Mouse (Mus musculus) midbrain, embryonic 14.5 days (tissue): ENCODE data around the gene Fermt2. TPM values are rescaled to one million over a fixed set of nuclear protein-coding genes. Genes with fewer than 3 reads are reported as not detected.
A peak's percentile ranks its signal among the peaks of the same experiment; 100 is the strongest.

ENCODE experiments used
- ATAC-seq: fragments of 200-750 bp; cut with Nextera tagmentation; 2 replicates; pipeline ENCODE4 v1.8.0; 2017; ENCODE audit warnings: moderate number of reproducible peaks, moderate library complexity; ENCODE audit not compliant: low FRiP score, low TSS enrichment
- DNase-seq: peaks from one replicate; pipeline ENCODE4 v3.0.0-alpha.2; 2015
- H3K27ac ChIP-seq: fragments of 300-500 bp; sonication (generic); replicated peaks from 2 replicates; pipeline ENCODE4 v1.5.1; 2014; ENCODE audit warnings: mild to moderate bottlenecking, low read depth, low read length, moderate library complexity
- H3K27me3 ChIP-seq: fragments of 300-500 bp; sonication (generic); 2 replicates; pipeline ENCODE4 v1.6.1; 2014; ENCODE audit warnings: low read length, control low read depth, mixed read lengths; ENCODE audit not compliant: control insufficient read depth, insufficient read depth
- H3K36me3 ChIP-seq: fragments of 300-500 bp; sonication (generic); 2 replicates; pipeline ENCODE4 v1.6.1; 2014; ENCODE audit warnings: low read length, control low read depth; ENCODE audit not compliant: control insufficient read depth, insufficient read depth
- H3K4me1 ChIP-seq: fragments of 300-500 bp; sonication (generic); 2 replicates; pipeline ENCODE4 v1.6.1; 2014; ENCODE audit warnings: mild to moderate bottlenecking, antibody characterized with exemption, low read length, control low read depth; ENCODE audit not compliant: control insufficient read depth, insufficient read depth
- H3K4me2 ChIP-seq: fragments of 300-500 bp; sonication (generic); 2 replicates; pipeline ENCODE4 v1.6.1; 2014; ENCODE audit warnings: mild to moderate bottlenecking, low read length, moderate library complexity
- H3K4me3 ChIP-seq: fragments of 300-500 bp; sonication (generic); replicated peaks from 2 replicates; pipeline ENCODE4 v1.5.1; 2014; ENCODE audit warnings: low read depth, low read length
- H3K9ac ChIP-seq: fragments of 300-500 bp; sonication (generic); replicated peaks from 2 replicates; pipeline ENCODE4 v1.6.1; 2014; ENCODE audit warnings: mild to moderate bottlenecking, low read length, moderate library complexity
- H3K9me3 ChIP-seq: fragments of 300-500 bp; sonication (generic); 2 replicates; pipeline ENCODE4 v1.6.1; 2016; ENCODE audit warnings: low read length, control low read depth, mixed read lengths; ENCODE audit not compliant: control insufficient read depth
- WGBS: fragments of 180-500 bp; shearing (Covaris S2); extraction: QIAGEN DNeasy Blood & Tissue Kit; methylation state at CpG from one replicate; pipeline ENCODE4 v1.1.7; 2014; 5-methylcytosine and 5-hydroxymethylcytosine counted together
- polyA plus RNA-seq: library from polyadenylated mRNA; unstranded; fragments of >200 nt; fragmentation: Nextera tagmentation; extraction: Ambion mirVana; gene quantifications from 2 replicates; pipeline ENCODE4 v1.2.1, GENCODE M21; 2014

Gene Fermt2
- polyA plus RNA-seq, 1 experiment from 2014 or later, result 49.1 TPM

DNA sequence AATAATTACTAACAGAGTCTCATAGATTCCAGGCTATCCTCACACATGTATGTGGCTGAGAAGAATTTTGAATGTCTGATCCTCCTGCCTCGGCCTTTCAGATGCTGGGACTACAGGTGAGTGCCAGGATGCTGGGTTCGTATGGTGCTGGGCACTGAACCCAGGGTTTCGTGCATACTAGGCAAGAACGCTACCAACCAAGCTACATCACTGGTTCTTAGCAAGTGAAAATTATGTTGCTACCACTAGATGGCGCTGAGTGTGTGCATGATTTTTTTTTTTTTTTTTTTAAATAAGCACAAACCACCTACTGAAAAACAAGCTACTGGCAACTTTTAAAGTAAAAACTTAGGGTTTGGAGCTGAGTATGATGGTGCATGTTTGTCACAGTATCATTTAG is 106.7 kb downstream of the Fermt2 start:
- ATAC-seq, result peak; percentile 60; the same call in 1 of the 2 replicates
- peak; percentile 93 for DNase-seq

GRCm38 (mm10) chr14:45422371-45422770 is 107.5 kb downstream of the Fermt2 start:
- Histone ChIP-seq H3K4me1 (no peaks in the 10 kb centered on the region), H3K9ac (no peak overlapping the region), H3K4me3 (no peak overlapping the region), H3K27me3 (no peaks in the 10 kb centered on the region), H3K4me2 (no peak overlapping the region), H3K27ac (no peak overlapping the region), H3K36me3 (no peaks in the 10 kb centered on the region), H3K9me3 (peaks cover 4% of the 10 kb centered on the region; the same call in 1 of the 2 replicates)
- WGBS, result 70% methylated on average over 4 of the region's 4 CpGs
- DNase-seq, result no peak
- no peak for ATAC-seq

More for the DNA sequence above, 106.7 kb downstream of the Fermt2 start:
- Histone ChIP-seq H3K27me3 (no peaks in the 10 kb centered on the region), H3K4me2 (no peak overlapping the region), H3K9me3 (peaks cover 4% of the 10 kb centered on the region; the same call in 1 of the 2 replicates), H3K27ac (no peak overlapping the region), H3K9ac (no peak overlapping the region), H3K4me1 (no peaks in the 10 kb centered on the region), H3K36me3 (no peaks in the 10 kb centered on the region), H3K4me3 (no peak overlapping the region)
- WGBS, result 5% methylated on average over 5 of the region's 5 CpGs

- WGBS, result 84% methylated on average over 4 of the region's 4 CpGs
Observed at GRCm38 (mm10) chr14:45419323-45419722, 110.6 kb downstream of the Fermt2 start.

GRCm38 (mm10) chr14:45418553-45418952 is 111.4 kb downstream of the Fermt2 start:
- Histone ChIP-seq H3K36me3 (no peaks in the 10 kb centered on the region), H3K9ac (no peak overlapping the region), H3K27ac (no peak overlapping the region), H3K27me3 (no peaks in the 10 kb centered on the region), H3K4me1 (no peaks in the 10 kb centered on the region), H3K4me3 (no peak overlapping the region), H3K4me2 (no peak overlapping the region), H3K9me3 (no peaks in the 10 kb centered on the region)
- no peak for ATAC-seq
- 85% methylated on average over 3 of the region's 3 CpGs for WGBS
- DNase-seq, result no peak

More at GRCm38 (mm10) chr14:45419323-45419722, 110.6 kb downstream of the Fermt2 start:
- DNase-seq (no peak), ATAC-seq (no peak)
- Histone ChIP-seq H3K4me1 (no peaks in the 10 kb centered on the region), H3K9me3 (no peaks in the 10 kb centered on the region), H3K4me3 (no peak overlapping the region), H3K27me3 (no peaks in the 10 kb centered on the region), H3K36me3 (no peaks in the 10 kb centered on the region), H3K27ac (no peak overlapping the region), H3K9ac (no peak overlapping the region), H3K4me2 (no peak overlapping the region)

DNA sequence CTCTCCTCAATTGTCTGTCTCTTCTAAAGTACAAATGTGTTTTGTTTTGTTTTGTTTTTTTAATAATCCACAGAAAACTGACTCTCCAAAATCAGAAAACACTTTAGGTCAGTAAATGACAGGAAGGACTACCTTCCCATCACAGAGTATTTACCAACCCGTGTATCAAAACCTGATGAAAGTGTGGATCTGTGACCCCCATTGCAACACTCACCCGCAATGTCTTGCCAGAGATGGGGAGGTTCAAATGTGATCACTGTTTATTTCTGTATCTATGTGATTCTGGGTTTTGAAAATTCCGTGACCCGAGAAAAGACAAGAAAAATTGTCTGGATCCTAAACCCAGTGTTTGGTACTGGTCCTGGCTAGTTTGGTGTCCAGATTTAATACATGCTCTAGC is 113.7 kb downstream of the Fermt2 start:
- WGBS, result 88% methylated on average over 4 of the region's 4 CpGs
- no peak for ATAC-seq
- no peaks in the 10 kb centered on the region for H3K36me3 ChIP-seq

More for the DNA sequence above, 113.7 kb downstream of the Fermt2 start:
- DNase-seq, result no peak
- Histone ChIP-seq H3K4me2 (no peak overlapping the region), H3K27ac (no peak overlapping the region), H3K4me3 (no peak overlapping the region), H3K4me1 (no peaks in the 10 kb centered on the region), H3K9ac (no peak overlapping the region), H3K27me3 (no peaks in the 10 kb centered on the region), H3K9me3 (no peaks in the 10 kb centered on the region)

Other genes with a start within 250 kb of the Fermt2 start
- gene Ero1l, start 211.3 kb downstream of the Fermt2 start, polyA plus RNA-seq, result 29.9 and 30.0 TPM in 2 replicates
- 184 and 203 TPM in 2 replicates for gene Psmc6, start 200.3 kb downstream of the Fermt2 start, polyA plus RNA-seq
- gene Styx, start 179.0 kb downstream of the Fermt2 start, polyA plus RNA-seq, result 61.4 and 66.5 TPM in 2 replicates
- gene Gnpnat1, start 125.2 kb downstream of the Fermt2 start, polyA plus RNA-seq, result 31.6 and 32.3 TPM in 2 replicates
- gene Ddhd1, start 128.0 kb upstream of the Fermt2 start, polyA plus RNA-seq, result 23.7 and 25.2 TPM in 2 replicates